Mouse (Mus musculus) olfactory bulb, adult 2 months (tissue): Measurements from ENCODE around the gene Apmap. TPM values are rescaled to one million over a fixed set of nuclear protein-coding genes. Genes with fewer than 3 reads are reported as not detected.

ENCODE experiments used
- H3K27ac ChIP-seq: fragments of 200-500 bp; 2 replicates; pipeline ENCODE4 v1.5.1; 2012; ENCODE audit warnings: low read depth, low read length; ENCODE audit not compliant: insufficient read depth
- H3K4me1 ChIP-seq: fragments of 200-500 bp; 2 replicates; pipeline ENCODE4 v1.6.1; 2012; ENCODE audit warnings: low read length; ENCODE audit not compliant: control insufficient read depth, insufficient read depth
- H3K4me3 ChIP-seq: fragments of 200-500 bp; 2 replicates; pipeline ENCODE4 v1.5.1; 2012; ENCODE audit warnings: mild to moderate bottlenecking, low read depth, low read length, moderate library complexity; ENCODE audit not compliant: insufficient read depth
- CTCF ChIP-seq: fragments of 200-500 bp; IDR thresholded peaks from 2 replicates; pipeline ENCODE4 v1.5.1; 2012; ENCODE audit warnings: low read depth, mild to moderate bottlenecking, low read length, moderate library complexity; ENCODE audit not compliant: insufficient read depth
- POLR2A ChIP-seq: fragments of 200-500 bp; IDR thresholded peaks from 2 replicates; pipeline ENCODE4 v1.6.1; 2012; ENCODE audit warnings: mild to moderate bottlenecking, low read depth, low read length, moderate library complexity; ENCODE audit not compliant: insufficient read depth
- WGBS: fragments of 180-500 bp; shearing (Covaris S2); methylation state at CpG from one replicate; pipeline ENCODE4 v1.1.7; 2018; 5-methylcytosine and 5-hydroxymethylcytosine counted together
- polyA plus RNA-seq: library from polyadenylated mRNA; stranded (reverse); fragments of >200 nt; gene quantifications from 2 replicates; pipeline ENCODE4 v1.2.4, GENCODE M21; 2012; ENCODE audit warnings: low replicate concordance; ENCODE audit not compliant: missing spikeins, insufficient read depth, insufficient read length

Apmap gene
- polyA plus RNA-seq, 1 experiment = not detected

DNA sequence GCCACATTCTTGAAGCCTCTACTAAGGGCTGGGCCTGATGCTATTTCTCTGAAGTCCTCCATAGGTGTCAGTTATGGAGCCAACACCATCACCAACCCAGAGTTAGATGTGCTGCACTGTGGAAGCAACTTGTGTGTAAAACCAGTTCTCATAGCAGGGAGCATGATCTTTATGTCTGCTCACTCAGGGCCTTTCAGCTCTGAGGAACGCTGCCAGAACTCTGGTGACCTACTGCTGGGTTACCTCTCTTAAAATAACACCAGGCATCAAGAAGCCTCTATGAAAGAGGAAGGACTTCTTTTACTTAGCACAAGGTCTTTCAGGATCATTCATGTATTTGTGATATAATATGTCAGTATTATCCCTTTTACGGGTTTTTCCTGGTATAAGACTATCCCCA lies 6.2 kb downstream of the Apmap start:
- no peak overlapping the region for H3K4me3 ChIP-seq
- TF ChIP-seq CTCF (no peak), POLR2A (no peak)
- H3K4me1 ChIP-seq = no peaks in the 10 kb centered on the region
- no peak overlapping the region for H3K27ac ChIP-seq
- 86% methylated on average over 2 of the region's 2 CpGs for WGBS

DNA sequence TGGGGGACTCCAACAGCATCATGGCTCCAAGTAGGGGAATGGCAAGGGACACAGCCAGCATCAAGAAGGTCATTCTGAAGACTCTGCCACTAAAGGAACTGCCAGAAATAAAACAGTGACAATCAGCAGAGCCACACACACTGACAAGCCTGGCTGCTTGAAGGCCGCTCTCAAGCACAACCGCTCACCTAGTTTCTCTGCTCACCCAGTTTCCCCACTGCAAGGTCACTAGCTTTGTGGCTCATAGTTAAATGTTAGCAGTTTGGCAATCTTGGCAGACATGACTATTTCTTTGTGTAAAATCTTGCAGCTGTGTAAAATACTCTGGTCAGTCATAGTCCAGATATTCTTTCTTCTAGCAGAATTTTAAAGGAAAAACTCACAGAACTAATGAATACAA lies 8.1 kb downstream of the Apmap start:
- Histone ChIP-seq H3K4me1 (no peaks in the 10 kb centered on the region), H3K4me3 (no peak overlapping the region), H3K27ac (no peak overlapping the region)
- 98% methylated on average over 2 of the region's 2 CpGs for WGBS
- TF ChIP-seq POLR2A = no peak
- no peak for TF ChIP-seq CTCF

DNA sequence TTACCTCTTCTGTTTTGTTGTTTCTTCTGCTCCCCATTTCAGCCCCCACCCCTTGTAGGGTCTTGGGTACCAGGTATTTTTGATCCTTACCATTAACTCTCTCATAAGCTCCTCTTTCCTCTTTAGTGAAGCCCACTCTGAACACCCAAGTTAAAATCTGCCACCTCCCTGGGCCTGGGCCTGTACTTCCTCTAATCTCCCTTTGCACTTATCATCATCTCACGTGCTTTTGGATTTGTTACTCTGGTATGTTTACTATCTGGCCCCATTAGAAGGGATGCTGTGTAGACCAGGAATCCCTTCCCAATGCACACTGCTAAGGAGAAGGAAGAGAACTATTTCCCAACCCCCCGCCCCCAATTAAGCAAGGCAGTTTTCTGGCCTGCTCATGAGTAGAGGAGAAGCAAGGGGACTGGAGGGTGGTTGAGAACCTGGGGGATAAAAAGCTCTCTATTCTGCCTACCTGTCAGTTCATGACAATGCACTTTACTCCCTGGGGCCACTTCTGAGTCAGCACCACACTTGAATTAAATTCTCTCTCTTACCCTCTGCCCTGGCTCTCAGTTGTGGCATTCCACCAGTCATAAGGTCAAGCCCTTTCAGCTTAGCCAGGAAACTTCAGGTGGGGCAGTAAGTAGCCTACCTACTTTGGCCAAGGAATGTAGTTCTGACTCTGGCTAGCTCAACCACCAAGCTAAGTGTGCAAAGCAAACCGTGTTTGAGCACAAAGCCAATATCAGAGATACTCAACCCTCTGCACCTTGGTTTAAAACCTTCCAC lies 12.8 kb downstream of the Apmap start:
- WGBS = 93% methylated on average over 3 of the region's 3 CpGs
- TF ChIP-seq POLR2A = no peak
- no peak for TF ChIP-seq CTCF

DNA sequence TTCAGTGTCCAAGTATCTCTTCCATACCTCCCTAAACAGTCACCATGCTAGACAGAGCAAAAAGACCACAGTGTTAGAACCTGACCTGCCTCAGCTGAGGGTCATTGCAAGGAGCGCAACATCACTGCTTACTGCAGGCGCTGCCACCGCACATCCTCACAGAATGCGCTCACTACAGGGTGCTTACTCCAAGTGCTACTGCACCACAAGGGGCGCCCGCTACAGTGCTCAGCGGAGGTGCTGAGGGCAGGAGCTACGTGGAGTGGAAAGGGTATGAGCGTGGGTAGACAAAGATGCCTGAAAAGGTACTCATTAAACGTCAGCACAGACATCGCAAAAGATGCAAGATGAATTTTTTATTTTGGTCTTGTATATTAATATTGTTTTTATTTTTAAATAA lies 19.3 kb downstream of the Apmap start:
- 82% methylated on average over 11 of the region's 11 CpGs for WGBS
- H3K4me1 ChIP-seq = no peaks in the 10 kb centered on the region
- no peak for TF ChIP-seq POLR2A
- no peak for TF ChIP-seq CTCF

More for the DNA sequence above, 12.8 kb downstream of the Apmap start:
- Histone ChIP-seq H3K27ac (no peak overlapping the region), H3K4me1 (no peaks in the 10 kb centered on the region), H3K4me3 (no peak overlapping the region)

DNA sequence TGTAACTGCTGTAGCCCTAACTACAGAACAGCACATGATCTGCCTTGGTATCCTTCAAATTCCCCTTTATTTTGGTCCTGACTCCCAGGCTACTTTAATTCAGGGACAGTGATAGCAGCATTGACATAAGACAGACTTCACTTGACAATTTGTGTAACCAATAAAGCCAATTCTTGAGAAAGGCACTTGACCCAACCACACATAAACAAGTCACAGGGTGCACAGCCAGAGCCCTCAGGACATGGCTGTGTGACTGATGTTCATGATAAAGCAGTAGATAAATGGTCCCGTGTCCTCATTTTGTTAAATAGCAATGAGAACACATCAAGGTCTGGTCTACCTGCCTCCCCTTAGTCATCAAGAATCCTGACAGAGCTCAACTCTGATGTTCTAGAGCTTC lies 28.7 kb downstream of the Apmap start:
- WGBS = 93% methylated on average over 1 of the region's 1 CpGs
- TF ChIP-seq POLR2A (no peak), CTCF (no peak)
- H3K4me3 ChIP-seq = no peak overlapping the region

More for the DNA sequence above, 19.3 kb downstream of the Apmap start:
- H3K27ac ChIP-seq = no peak overlapping the region
- H3K4me3 ChIP-seq = no peak overlapping the region

DNA sequence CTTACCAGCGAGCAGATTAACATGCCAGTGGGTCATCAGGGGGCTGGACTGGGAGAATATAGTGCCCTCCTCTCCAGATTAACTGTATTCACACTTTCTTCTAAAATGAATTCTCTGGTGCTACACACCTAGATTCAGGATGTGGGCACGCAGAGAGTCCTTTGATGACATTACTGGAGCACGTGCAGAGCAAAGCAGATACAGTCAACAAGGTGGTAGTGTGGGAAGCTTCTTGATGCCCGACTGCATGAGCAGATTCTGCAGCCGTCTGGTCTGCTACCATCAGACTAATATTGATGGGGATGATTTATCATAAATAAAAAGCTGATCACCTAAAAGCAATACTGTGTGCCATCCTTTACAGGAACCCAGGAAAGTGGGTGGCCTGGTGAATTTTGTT lies 29.8 kb downstream of the Apmap start:
- TF ChIP-seq CTCF (no peak), POLR2A (no peak)
- H3K27ac ChIP-seq = no peak overlapping the region
- no peak overlapping the region for H3K4me3 ChIP-seq
- 86% methylated on average over 5 of the region's 5 CpGs for WGBS
- no peaks in the 10 kb centered on the region for H3K4me1 ChIP-seq

More for the DNA sequence above, 28.7 kb downstream of the Apmap start:
- no peak overlapping the region for H3K27ac ChIP-seq
- H3K4me1 ChIP-seq = no peaks in the 10 kb centered on the region

DNA sequence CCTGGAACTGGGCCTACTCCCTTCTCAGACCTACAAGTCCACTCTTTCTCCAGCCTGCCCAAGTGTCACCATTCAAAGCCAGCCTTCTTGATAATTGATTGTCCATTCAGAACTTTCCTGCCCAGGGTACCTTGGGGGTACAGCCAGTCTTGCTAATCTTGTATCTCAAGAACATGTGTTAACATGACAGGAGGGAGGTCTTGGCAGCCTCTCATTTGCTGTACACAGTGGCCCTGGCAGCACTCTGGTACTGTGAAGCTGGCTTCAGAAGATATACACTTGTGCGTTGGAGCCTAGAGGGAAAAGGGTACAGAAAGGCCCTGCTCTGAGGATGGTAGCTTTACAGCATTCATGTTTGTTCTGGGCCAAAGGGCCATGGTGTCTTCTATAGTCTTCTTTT lies 32.1 kb downstream of the Apmap start:
- Histone ChIP-seq H3K27ac (no peak overlapping the region), H3K4me1 (no peaks in the 10 kb centered on the region), H3K4me3 (no peak overlapping the region)
- 94% methylated on average over 1 of the region's 1 CpGs for WGBS
- TF ChIP-seq POLR2A = no peak
- no peak for TF ChIP-seq CTCF

DNA sequence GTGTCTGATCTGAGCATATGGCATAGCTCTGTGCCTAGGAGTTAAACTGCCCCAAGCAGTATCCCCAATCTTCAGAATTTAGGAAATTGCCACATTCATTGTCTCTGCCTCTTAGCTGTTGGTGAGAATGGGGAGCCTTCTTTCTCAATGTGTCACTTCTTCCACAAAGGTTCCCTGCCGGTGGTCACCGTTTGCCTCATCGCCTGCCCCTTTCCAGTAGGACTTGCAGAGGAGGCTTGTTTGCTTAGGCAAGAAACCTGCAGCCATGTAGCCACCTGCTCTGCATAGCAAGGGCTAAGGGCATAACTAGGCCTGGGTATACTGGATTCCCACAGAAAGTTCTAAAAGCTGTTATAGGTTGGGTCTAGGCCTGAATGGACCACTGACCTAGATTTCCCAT lies 35.9 kb downstream of the Apmap start:
- Histone ChIP-seq H3K27ac (no peak overlapping the region), H3K4me1 (no peaks in the 10 kb centered on the region), H3K4me3 (no peak overlapping the region)
- WGBS = 87% methylated on average over 3 of the region's 3 CpGs
- TF ChIP-seq CTCF = no peak
- no peak for TF ChIP-seq POLR2A

DNA sequence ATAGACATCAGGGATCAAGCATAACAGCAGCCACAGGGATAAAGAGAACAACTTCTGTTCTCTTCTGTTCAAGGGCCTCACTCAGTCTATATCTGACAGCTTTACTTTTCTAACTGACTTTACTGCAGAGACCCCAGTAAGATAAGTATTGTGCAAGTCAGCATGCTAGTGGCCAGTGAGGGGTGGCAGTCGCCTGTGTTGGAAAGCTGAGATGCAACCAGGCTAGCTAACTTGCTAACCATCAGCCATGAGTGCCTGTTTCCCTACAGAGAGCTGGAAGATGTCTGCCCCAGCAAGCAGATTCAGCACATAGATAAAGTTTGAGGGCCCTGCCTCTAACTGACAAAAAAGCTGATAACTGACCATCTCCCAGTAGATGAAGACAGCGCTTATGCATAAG lies 37.6 kb downstream of the Apmap start:
- TF ChIP-seq CTCF (no peak), POLR2A (no peak)
- Histone ChIP-seq H3K4me1 (no peaks in the 10 kb centered on the region), H3K4me3 (no peak overlapping the region), H3K27ac (no peak overlapping the region)
- WGBS = 86% methylated on average over 2 of the region's 2 CpGs

DNA sequence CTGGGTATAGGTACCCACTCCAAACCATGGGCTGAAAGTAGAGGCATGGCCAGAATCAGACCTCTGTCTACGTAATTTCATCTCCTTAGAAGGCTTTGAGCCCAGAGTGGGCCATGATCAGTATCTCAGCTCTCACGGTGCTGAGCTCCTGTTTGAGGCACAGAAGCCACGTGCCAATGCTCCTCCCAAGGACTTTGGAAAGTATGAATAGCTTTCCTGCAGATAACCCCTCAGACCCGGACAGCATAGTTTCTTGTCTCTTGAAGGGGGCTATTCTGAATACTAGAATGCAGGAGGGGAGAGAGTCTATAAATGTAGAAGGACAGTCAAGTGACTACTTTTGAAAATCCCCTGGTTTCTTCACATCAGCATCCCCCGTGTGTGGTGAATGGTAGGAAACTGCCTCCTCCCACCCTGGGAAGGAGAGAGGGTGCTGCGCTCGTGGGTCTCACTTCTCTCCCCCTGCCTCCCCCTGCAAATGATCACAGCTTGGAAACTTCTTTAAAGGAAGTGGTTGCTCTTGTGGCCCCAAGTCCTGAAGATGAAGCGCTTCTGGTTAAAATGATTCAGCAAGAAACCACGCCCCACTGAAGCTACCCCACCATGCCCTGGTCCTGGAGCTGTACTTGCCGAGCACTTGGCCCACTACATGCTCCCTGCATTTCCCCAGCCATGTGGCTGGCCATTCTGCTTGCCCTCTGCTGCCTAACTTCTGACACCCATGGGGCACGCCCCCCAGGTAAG lies 38.3 kb downstream of the Apmap start, which contains the start of gene Cst7:
Gene Cst7, plus strand, starts transcription at position 569 of the 744 bp plus-strand sequence.
- no peak within 1 kb of the TSS for H3K4me3 ChIP-seq
- no peaks in the 10 kb centered on the region for H3K4me1 ChIP-seq
- TF ChIP-seq CTCF (no peak), POLR2A (no peak)
- no peak within 1 kb of the TSS for H3K27ac ChIP-seq
- WGBS = 78% methylated on average over 11 of the region's 11 CpGs
